Mouse (Mus musculus): ENCODE measurements at regions not wholly inside any gene's neighbourhood (a gene's known extent, or its start where the extent isn't known, plus 50 kb on each side); places are given as distances from the start of the nearest gene placed in this dataset.

DNA sequence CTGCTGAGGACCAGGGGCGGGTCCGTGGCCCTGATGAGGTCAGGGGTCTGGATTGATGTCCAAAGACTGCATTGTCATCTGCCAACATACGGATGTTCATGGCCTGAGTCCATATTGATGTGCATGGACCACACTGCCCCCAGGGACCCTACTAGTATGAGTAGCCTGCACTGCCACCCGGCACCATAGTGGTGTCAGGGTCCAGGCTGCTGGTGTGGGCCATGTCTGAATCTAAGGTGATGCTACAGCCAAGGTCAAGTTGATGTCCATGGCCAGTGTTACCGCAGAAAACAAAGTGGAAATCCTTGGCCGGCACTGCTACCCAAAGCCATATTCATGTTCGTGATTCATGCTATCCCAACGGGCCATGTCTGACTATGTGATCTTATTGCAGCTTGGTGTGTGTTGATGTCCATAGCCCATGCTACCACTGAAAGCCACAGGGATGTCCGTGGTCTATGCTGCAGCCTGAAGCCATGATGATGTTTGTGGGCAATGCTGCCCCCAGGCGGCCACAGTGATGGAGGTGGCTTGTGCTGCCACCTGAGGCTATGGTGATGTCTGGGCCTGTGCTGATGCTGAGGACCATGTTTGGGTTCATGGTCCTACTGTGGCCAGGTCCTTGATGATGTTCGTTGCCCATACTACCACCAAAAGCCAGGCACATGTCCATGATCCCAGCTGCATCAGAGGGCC, 130.5 kb downstream of the Iqub start:
- Histone ChIP-seq H3K4me2 (no peak overlapping the region), H3K27me3 (ENCODE audit: control insufficient read depth, insufficient read depth, low read length) (no peaks in the 10 kb centered on the region), H3K9ac (ENCODE audit: low read depth, low read length) (no peak overlapping the region), H3K4me3 (ENCODE audit: low read depth, low read length) (no peak overlapping the region), H3K27ac (ENCODE audit: low read depth, low read length) (no peak overlapping the region), H3K36me3 (ENCODE audit: control insufficient read depth, insufficient read depth, low read length) (no peaks in the 10 kb centered on the region), H3K4me1 (ENCODE audit: control insufficient read depth, insufficient read depth, low read length) (no peaks in the 10 kb centered on the region), H3K9me3 (replicated peaks; ENCODE audit: control insufficient read depth, low read length) (no peaks in the 10 kb centered on the region)
- WGBS (ENCODE audit: insufficient replicate concordance), result 74% methylated on average over 11 of the region's 11 CpGs
- ATAC-seq (replicated peaks; ENCODE audit: insufficient number of reproducible peaks, low FRiP score, low TSS enrichment), result 0 out of 2 replicates have a peak, but pooled peaks have one; percentile 22

DNA sequence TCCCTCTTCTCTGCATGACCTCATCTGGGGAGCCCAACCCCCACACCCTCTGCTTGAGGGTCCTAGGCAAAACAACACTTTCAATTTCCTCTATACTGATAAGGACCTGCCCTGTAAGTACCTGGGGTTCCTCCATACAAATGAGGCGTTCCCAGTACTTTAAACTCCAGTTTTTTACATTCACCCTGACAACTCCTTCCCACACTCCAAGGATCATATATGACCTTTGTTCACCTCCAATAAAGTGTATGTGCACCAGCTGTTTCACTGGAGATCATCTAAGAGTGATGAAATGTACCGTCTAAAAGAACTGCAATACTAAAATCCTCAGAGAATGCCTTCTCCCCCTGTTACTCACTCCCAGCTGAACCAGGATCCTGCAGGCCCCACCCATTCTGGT, 135.0 kb downstream of the Iqub start:
- Histone ChIP-seq H3K36me3 (ENCODE audit: control insufficient read depth, insufficient read depth, low read length) (no peaks in the 10 kb centered on the region), H3K27ac (ENCODE audit: low read depth, low read length) (no peak overlapping the region), H3K4me2 (no peak overlapping the region), H3K9me3 (replicated peaks; ENCODE audit: control insufficient read depth, low read length) (no peaks in the 10 kb centered on the region), H3K4me3 (ENCODE audit: low read depth, low read length) (no peak overlapping the region), H3K27me3 (ENCODE audit: control insufficient read depth, insufficient read depth, low read length) (no peaks in the 10 kb centered on the region), H3K9ac (ENCODE audit: low read depth, low read length) (no peak overlapping the region), H3K4me1 (ENCODE audit: control insufficient read depth, insufficient read depth, low read length) (no peaks in the 10 kb centered on the region)
- 44% methylated on average over 2 of the region's 2 CpGs for WGBS (ENCODE audit: insufficient replicate concordance)
- ATAC-seq (replicated peaks; ENCODE audit: insufficient number of reproducible peaks, low FRiP score, low TSS enrichment), result no peak

DNA sequence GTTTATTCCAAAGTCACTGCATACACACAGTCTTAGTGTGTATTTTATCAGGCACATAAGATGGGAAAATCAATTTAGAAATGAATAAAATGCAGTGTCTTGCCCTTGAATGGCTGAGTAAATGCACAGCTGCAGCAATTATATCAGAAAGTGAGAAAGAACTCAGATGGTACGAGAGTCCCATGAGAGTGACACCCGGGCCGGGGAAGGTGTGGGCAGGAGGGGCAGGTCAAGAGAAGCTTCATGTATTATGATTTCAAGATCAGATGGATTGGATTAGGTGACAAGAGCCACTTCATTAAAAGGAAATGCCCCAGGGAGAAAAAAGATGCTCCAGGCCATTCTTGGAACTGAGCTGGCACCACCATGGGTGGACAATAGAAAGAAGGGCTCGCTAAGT, 138.1 kb downstream of the Iqub start:
- H3K27me3 ChIP-seq (ENCODE audit: control insufficient read depth, insufficient read depth, low read length), result no peaks in the 10 kb centered on the region
- H3K4me1 ChIP-seq (ENCODE audit: control insufficient read depth, insufficient read depth, low read length), result no peaks in the 10 kb centered on the region
- WGBS (ENCODE audit: insufficient replicate concordance), result 85% methylated on average over 4 of the region's 4 CpGs
- H3K27ac ChIP-seq (ENCODE audit: low read depth, low read length), result no peak overlapping the region
- H3K9ac ChIP-seq (ENCODE audit: low read depth, low read length), result no peak overlapping the region
- no peak for ATAC-seq (replicated peaks; ENCODE audit: insufficient number of reproducible peaks, low FRiP score, low TSS enrichment)
- no peak overlapping the region for H3K4me2 ChIP-seq
- no peak overlapping the region for H3K4me3 ChIP-seq (ENCODE audit: low read depth, low read length)
- H3K36me3 ChIP-seq (ENCODE audit: control insufficient read depth, insufficient read depth, low read length), result no peaks in the 10 kb centered on the region
- H3K9me3 ChIP-seq (replicated peaks; ENCODE audit: control insufficient read depth, low read length), result no peaks in the 10 kb centered on the region

DNA sequence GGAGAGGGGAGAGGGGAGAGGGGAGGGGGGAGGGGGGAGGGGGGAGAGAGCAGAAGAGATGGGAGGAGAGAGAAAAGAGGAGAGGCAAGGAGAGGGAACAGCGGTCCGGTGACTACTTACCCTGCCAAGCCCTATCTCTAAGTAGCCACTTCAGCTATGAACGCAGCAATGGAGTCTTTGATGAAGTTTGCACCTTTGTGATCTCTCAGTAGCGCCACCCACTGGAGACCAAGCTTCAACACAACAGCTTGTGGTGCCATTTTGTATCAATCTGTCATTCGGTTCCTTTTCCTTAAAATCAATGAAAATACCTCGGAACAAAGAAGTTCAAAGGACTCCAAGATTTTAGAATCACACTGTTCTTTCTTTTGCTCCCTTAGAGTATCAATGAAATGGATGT, 141.7 kb downstream of the Iqub start:
- no peak overlapping the region for H3K9ac ChIP-seq (ENCODE audit: low read depth, low read length)
- H3K36me3 ChIP-seq (ENCODE audit: control insufficient read depth, insufficient read depth, low read length), result no peaks in the 10 kb centered on the region
- no peak overlapping the region for H3K4me3 ChIP-seq (ENCODE audit: low read depth, low read length)
- H3K27me3 ChIP-seq (ENCODE audit: control insufficient read depth, insufficient read depth, low read length), result no peaks in the 10 kb centered on the region
- no peaks in the 10 kb centered on the region for H3K9me3 ChIP-seq (replicated peaks; ENCODE audit: control insufficient read depth, low read length)
- H3K4me2 ChIP-seq, result no peak overlapping the region
- no peaks in the 10 kb centered on the region for H3K4me1 ChIP-seq (ENCODE audit: control insufficient read depth, insufficient read depth, low read length)
- WGBS (ENCODE audit: insufficient replicate concordance), result 67% methylated on average over 6 of the region's 6 CpGs
- ATAC-seq (replicated peaks; ENCODE audit: insufficient number of reproducible peaks, low FRiP score, low TSS enrichment), result no peak
- H3K27ac ChIP-seq (ENCODE audit: low read depth, low read length), result no peak overlapping the region

DNA sequence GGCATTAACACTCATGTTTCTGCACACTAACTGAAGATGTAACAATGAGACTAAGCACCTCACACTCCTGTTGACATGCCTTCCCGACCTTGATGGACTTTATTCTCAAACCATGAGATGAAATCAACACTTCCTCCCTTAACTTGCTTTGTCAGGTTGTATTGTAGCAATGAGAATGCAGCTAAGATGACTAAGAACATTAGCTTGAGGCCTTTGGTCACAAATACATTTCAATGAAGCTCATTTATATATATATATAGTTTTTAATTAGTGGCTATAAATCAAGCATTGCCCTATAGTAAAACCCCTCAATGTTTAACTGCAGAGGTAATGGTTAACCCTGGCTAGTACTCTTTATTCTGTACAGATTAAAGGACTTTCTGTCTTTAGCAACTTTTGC, 143.2 kb downstream of the Iqub start:
- no peak overlapping the region for H3K4me3 ChIP-seq (ENCODE audit: low read depth, low read length)
- no peak overlapping the region for H3K27ac ChIP-seq (ENCODE audit: low read depth, low read length)
- H3K4me1 ChIP-seq (ENCODE audit: control insufficient read depth, insufficient read depth, low read length), result no peaks in the 10 kb centered on the region
- no peaks in the 10 kb centered on the region for H3K9me3 ChIP-seq (replicated peaks; ENCODE audit: control insufficient read depth, low read length)
- no peak for ATAC-seq (replicated peaks; ENCODE audit: insufficient number of reproducible peaks, low FRiP score, low TSS enrichment)
- H3K9ac ChIP-seq (ENCODE audit: low read depth, low read length), result no peak overlapping the region
- H3K27me3 ChIP-seq (ENCODE audit: control insufficient read depth, insufficient read depth, low read length), result no peaks in the 10 kb centered on the region
- WGBS (ENCODE audit: insufficient replicate concordance), result 64% methylated on average over 1 of the region's 1 CpGs
- H3K36me3 ChIP-seq (ENCODE audit: control insufficient read depth, insufficient read depth, low read length), result no peaks in the 10 kb centered on the region
- no peak overlapping the region for H3K4me2 ChIP-seq

DNA sequence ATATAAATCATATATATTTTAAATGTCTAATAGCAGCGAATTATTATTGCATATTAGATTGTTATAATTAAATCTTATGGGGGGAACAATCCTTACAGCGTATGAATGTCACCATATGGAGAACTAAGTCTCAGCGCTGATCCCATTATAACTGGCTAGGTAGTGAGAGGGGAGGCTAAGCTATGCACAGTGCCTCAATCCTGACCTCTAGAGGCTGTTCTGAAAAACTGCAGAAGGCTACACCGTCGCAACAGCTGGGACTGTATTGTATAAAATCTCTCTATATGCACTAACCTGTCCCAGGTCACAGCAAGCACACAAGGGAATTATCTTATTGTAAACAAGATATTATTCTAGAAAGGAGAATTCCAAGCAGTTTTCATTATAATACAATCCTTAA, 164.0 kb downstream of the Iqub start:
- H3K4me2 ChIP-seq, result no peak overlapping the region
- no peak overlapping the region for H3K4me3 ChIP-seq (ENCODE audit: low read depth, low read length)
- WGBS (ENCODE audit: insufficient replicate concordance), result 12% methylated on average over 5 of the region's 5 CpGs
- no peaks in the 10 kb centered on the region for H3K27me3 ChIP-seq (ENCODE audit: control insufficient read depth, insufficient read depth, low read length)
- H3K9me3 ChIP-seq (replicated peaks; ENCODE audit: control insufficient read depth, low read length), result no peaks in the 10 kb centered on the region
- no peaks in the 10 kb centered on the region for H3K4me1 ChIP-seq (ENCODE audit: control insufficient read depth, insufficient read depth, low read length)
- no peak overlapping the region for H3K9ac ChIP-seq (ENCODE audit: low read depth, low read length)
- no peak for ATAC-seq (replicated peaks; ENCODE audit: insufficient number of reproducible peaks, low FRiP score, low TSS enrichment)
- no peaks in the 10 kb centered on the region for H3K36me3 ChIP-seq (ENCODE audit: control insufficient read depth, insufficient read depth, low read length)
- no peak overlapping the region for H3K27ac ChIP-seq (ENCODE audit: low read depth, low read length)

DNA sequence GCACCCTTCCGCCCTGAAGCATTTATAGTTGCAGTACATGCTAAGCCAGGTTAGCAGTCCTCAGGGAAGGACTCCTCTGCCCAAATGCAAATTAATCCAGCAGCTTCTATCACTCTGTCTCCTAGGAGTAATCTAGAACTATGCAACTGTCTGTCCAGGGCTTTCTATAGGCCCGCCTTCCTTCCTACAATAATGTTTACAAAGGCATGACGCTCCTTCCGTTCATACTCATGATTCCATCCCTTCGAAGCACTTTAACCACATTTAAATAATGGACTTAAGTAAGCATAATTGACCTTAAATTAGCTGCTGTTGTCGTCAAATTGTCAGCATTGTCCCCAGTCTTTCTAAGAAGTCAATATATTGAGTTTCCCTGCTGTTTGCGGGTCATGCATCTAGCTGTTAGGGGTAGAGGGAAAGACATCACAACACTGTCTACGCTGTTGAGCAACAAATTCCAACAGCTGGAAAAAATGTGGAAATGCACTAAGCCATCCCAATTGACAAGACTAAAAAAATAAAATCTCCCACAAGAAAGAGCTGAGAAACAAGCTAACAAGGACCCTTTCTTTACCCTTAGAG, 166.3 kb downstream of the Iqub start:
- H3K9ac ChIP-seq (ENCODE audit: low read depth, low read length), result no peak overlapping the region
- no peak for ATAC-seq (replicated peaks; ENCODE audit: insufficient number of reproducible peaks, low FRiP score, low TSS enrichment)
- 77% methylated on average over 8 of the region's 8 CpGs for WGBS (ENCODE audit: insufficient replicate concordance)
- no peak overlapping the region for H3K4me2 ChIP-seq
- no peaks in the 10 kb centered on the region for H3K27me3 ChIP-seq (ENCODE audit: control insufficient read depth, insufficient read depth, low read length)
- H3K27ac ChIP-seq (ENCODE audit: low read depth, low read length), result no peak overlapping the region
- H3K36me3 ChIP-seq (ENCODE audit: control insufficient read depth, insufficient read depth, low read length), result no peaks in the 10 kb centered on the region
- no peaks in the 10 kb centered on the region for H3K9me3 ChIP-seq (replicated peaks; ENCODE audit: control insufficient read depth, low read length)
- no peak overlapping the region for H3K4me3 ChIP-seq (ENCODE audit: low read depth, low read length)
- H3K4me1 ChIP-seq (ENCODE audit: control insufficient read depth, insufficient read depth, low read length), result no peaks in the 10 kb centered on the region

DNA sequence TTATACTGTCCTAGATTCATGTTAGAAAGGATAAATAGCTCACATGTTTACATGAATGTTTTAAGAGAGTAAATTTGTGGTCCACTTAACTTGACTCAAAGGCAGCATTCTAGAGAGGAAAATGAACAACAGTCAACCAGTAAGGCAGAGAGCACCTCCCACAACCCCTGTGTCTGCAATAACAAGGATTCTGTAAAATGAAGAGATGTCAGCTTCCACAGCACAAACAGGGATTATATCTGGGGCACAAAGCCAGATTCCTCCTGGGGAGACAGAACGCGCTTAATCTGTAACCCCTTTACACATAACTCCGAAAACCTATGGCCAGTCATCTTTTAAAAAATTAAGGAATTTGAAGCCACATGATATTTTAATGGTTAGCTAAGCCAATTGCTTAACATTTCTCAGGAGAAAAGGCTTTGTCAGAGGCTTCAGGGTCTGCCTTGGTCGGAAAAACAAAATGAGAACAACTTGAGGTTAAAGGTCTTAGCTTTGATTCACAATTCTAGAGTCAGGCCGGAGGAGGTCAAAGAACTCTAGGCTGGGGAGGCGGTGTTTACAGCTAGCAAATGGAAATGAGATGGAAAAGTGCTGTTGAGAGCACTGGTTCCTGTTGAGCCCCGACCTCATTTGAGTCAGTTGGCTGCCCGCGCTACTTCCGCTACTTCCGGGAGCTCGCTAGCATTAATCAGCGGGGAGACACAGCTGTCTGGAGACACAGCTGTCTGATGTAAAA, 167.0 kb downstream of the Iqub start:
- Histone ChIP-seq H3K9me3 (replicated peaks; ENCODE audit: control insufficient read depth, low read length) (no peaks in the 10 kb centered on the region), H3K4me1 (ENCODE audit: control insufficient read depth, insufficient read depth, low read length) (no peaks in the 10 kb centered on the region), H3K27ac (ENCODE audit: low read depth, low read length) (no peak overlapping the region), H3K4me2 (no peak overlapping the region), H3K36me3 (ENCODE audit: control insufficient read depth, insufficient read depth, low read length) (no peaks in the 10 kb centered on the region), H3K9ac (ENCODE audit: low read depth, low read length) (no peak overlapping the region), H3K27me3 (ENCODE audit: control insufficient read depth, insufficient read depth, low read length) (no peaks in the 10 kb centered on the region), H3K4me3 (ENCODE audit: low read depth, low read length) (no peak overlapping the region)
- 66% methylated on average over 13 of the region's 13 CpGs for WGBS (ENCODE audit: insufficient replicate concordance)
- no peak for ATAC-seq (replicated peaks; ENCODE audit: insufficient number of reproducible peaks, low FRiP score, low TSS enrichment)

DNA sequence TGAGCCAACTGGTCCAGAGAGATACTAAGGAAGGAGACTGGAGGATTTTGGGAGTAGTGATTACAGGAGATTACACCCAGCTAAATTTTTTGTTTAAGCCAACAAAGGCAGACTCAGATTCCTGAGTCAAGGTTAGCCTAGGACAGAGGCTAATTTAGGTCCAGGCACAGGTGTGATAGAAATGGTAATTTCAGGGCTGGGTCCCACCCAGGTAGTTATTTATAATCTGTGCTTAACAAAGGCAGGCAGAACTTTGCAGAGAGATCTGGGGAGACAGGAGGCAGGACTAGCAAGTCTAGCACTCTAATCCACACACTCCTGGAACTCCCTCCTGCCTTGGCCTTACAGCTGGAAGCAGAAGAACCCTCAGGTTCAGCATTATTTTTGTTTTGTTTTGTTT, 172.4 kb downstream of the Iqub start:
- no peaks in the 10 kb centered on the region for H3K4me1 ChIP-seq (ENCODE audit: control insufficient read depth, insufficient read depth, low read length)
- H3K9ac ChIP-seq (ENCODE audit: low read depth, low read length), result no peak overlapping the region
- H3K27ac ChIP-seq (ENCODE audit: low read depth, low read length), result no peak overlapping the region
- no peaks in the 10 kb centered on the region for H3K36me3 ChIP-seq (ENCODE audit: control insufficient read depth, insufficient read depth, low read length)
- no peaks in the 10 kb centered on the region for H3K27me3 ChIP-seq (ENCODE audit: control insufficient read depth, insufficient read depth, low read length)
- ATAC-seq (replicated peaks; ENCODE audit: insufficient number of reproducible peaks, low FRiP score, low TSS enrichment), result no peak
- no peaks in the 10 kb centered on the region for H3K9me3 ChIP-seq (replicated peaks; ENCODE audit: control insufficient read depth, low read length)
- no peak overlapping the region for H3K4me2 ChIP-seq
- no peak overlapping the region for H3K4me3 ChIP-seq (ENCODE audit: low read depth, low read length)

Data from heart, embryonic 11.5 days (tissue).